Mouse (Mus musculus): ENCODE data around the gene Clec4f.

- TF ChIP-seq POLR2A (IDR thresholded peaks at IDR 0.05; ENCODE audit: insufficient read depth, low read depth, low read length) (no peak), CTCF (IDR thresholded peaks at IDR 0.05; ENCODE audit: insufficient read depth, low read depth, low read length) (no peak)
These were observed 21.8 kb upstream of the Clec4f start, which contains the start of gene Cd207 for GRCm38 (mm10) chr6:83677757-83678156.

Data from olfactory bulb, adult 2 months (tissue).